Mouse (Mus musculus) mature B cell (primary cell): ENCODE data around the gene Ncdn.

Source experiments
- in situ Hi-C: fragments of 300-500 bp; cut with MboI; formaldehyde crosslinking; loops from 2 replicates; pipeline ENCODE4 v1.14.3; 2019

Gene Ncdn

GRCm38 (mm10) chr4:126752608-126753141, 563 bp downstream of the Ncdn start:
- in situ Hi-C loops, result no loop called here

GRCm38 (mm10) chr4:126752024-126752607, 1.1 kb downstream of the Ncdn start:
- in situ Hi-C loops, result no loop called here

GRCm38 (mm10) chr4:126751556-126752023, 1.6 kb downstream of the Ncdn start:
- in situ Hi-C loops, result no loop called here

GRCm38 (mm10) chr4:126750863-126751555, 2.2 kb downstream of the Ncdn start:
- in situ Hi-C loops, result no loop called here

- in situ Hi-C loops, result no loop called here
These were observed 3.1 kb downstream of the Ncdn start for GRCm38 (mm10) chr4:126750046-126750683.

DNA sequence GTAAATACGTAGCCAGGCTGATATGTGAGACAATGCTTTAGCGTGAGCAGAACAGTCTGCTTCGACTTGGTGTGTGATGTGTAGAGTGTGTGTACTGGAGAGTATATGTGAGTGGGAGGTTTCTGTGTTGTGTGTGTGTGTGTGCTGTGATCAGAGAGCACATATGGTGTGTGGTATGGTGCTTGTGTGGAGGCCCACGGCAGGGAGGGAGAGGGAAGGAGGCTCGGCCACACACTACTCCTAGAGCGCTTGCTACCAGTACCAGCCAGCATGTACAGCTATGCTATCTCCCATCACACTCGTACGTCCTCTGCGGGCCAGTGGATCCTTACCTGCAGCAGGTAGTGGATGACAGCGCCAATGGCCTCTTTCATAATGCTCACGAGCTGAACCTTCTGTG, 3.7 kb downstream of the Ncdn start:
- in situ Hi-C loops, result loop anchor here (10.0 kb wide), 1 partner anchor 195 kb away; the partner anchor contains the start of gene Clspn

DNA sequence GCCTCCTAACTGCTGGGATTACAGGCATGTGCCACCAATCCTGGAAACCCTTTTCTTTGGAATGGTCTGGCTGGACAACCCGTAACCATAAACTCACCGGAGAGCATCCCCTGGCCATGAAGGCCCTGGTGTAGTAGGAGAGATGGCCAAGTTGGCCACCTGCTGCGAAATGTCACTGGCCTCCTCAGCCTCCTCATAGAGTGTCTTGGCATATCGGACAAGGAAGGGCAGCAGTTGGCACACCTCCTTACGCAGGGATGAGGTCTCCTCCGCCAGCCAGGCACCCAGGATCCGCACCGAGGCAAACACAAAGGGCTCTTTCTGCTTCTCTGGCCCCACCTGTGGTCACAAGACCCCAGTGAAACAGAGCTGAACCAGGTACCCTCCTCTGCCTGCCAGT, 4.9 kb downstream of the Ncdn start:
- in situ Hi-C loops, result loop anchor here (10.0 kb wide), 1 partner anchor 194 kb away; the partner anchor contains the start of gene Clspn

GRCm38 (mm10) chr4:126746194-126746840, 6.9 kb downstream of the Ncdn start:
- in situ Hi-C loops, result loop anchor here (10.0 kb wide), 1 partner anchor 192 kb away; the partner anchor contains the start of gene Clspn

DNA sequence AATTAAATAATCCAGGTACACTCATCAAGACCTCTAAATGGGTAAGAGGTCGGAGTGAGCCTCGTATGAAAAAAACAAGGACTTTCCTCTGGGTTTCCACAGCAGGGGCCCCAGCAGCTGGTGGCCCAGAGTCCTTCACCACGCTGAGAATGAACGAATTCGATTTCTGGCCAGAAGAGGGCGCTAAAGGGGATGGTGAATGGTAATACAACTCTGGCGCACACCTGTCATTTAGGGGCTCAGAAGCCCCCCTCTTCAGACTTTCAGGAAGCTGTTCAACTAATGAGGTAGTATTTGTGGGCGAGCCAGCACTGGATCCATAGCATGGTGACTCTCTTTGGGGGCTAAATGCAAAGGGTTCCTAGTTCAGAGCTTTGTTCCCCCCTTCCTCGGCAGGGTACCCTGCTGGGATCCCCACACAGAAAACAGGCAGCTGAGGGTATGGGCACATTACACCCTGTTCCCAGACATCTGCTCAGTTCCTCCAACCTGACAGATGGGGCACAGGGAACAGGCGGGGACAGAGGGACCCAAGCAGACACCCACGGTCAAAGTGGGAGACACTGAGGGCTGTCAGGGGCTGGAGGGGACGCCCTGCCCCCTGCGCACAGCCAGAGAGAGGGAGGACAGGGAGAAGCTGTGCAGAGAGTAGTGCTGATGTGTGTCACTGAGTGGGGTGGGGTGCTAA, 7.6 kb downstream of the Ncdn start:
- in situ Hi-C loops, result loop anchor here (10.0 kb wide), 1 partner anchor 191 kb away; the partner anchor contains the start of gene Clspn

DNA sequence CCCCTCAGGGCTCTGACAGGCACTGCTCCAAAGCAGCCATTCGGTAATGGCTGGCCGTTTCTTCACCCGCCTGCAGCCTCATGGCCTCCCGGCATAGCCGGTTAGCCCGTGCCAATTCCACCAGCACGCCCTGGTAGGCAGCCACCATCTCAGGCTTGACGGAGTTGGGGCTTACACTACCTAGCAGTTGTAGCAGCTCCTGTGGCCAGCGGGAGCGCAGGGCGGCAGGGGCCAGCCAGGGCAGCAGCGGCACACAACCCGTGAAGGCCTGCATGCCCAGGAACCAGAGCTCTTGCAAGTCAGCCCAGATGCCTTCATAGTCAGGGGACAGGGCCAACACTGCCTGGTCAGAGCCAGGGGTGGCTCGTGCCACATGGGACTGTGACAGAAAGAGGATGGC, 8.4 kb downstream of the Ncdn start:
- in situ Hi-C loops, result loop anchor here (10.0 kb wide), 1 partner anchor 190 kb away; the partner anchor contains the start of gene Clspn

- in situ Hi-C loops, result loop anchor here (10.0 kb wide), 1 partner anchor 189 kb away; the partner anchor contains the start of gene Clspn
These were observed 9.5 kb downstream of the Ncdn start for GRCm38 (mm10) chr4:126743713-126744112.

GRCm38 (mm10) chr4:126742976-126743375, 10.3 kb downstream of the Ncdn start:
- in situ Hi-C loops, result loop anchor here (10.0 kb wide), 1 partner anchor 188 kb away; the partner anchor contains the start of gene Clspn

- in situ Hi-C loops, result loop anchor here (10.0 kb wide), 1 partner anchor 187 kb away; the partner anchor contains the start of gene Clspn
These were observed 11.8 kb downstream of the Ncdn start for GRCm38 (mm10) chr4:126741448-126741847.

GRCm38 (mm10) chr4:126739966-126740676, 13.1 kb downstream of the Ncdn start:
- in situ Hi-C loops, result loop anchor here (10.0 kb wide), 1 partner anchor 185 kb away; the partner anchor contains the start of gene Clspn

- in situ Hi-C loops, result no loop called here
These were observed 17.2 kb downstream of the Ncdn start, which contains the start of gene Tfap2e for GRCm38 (mm10) chr4:126736001-126736414. TSS of gene Tfap2e (minus strand) at chr4:126736240.

- in situ Hi-C loops, result no loop called here
These were observed 17.7 kb downstream of the Ncdn start for GRCm38 (mm10) chr4:126735382-126736000.

GRCm38 (mm10) chr4:126734700-126735381, 18.4 kb downstream of the Ncdn start:
- in situ Hi-C loops, result no loop called here

DNA sequence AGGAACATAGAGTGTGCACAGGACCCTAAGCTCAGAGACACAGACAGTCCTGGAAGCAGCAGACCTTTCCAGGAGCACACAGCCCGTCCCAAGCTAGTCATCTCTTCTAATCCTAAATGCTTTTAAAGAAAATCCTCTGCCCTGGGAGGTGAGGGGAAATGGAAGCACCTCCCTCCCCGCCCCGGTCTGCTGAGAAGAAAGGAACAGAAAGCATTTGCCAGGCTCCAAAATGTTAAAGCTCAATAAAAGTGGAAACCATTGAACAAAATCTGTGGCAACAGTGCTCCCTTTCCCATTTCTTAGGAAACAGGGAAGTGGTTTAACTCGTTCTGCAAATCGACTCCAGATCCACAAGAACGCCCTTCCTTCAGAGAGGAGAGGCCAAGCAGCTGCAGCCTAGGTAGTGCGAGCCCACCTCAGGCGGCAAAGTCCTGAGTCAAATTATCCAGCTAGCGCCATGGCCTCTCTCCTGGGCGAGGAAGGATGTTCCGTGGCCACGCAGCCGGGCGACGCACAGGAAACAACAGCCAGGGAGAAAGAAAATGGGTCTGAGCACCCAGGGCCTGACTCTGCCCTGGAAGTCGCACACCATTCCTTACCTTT, 19.1 kb downstream of the Ncdn start:
- in situ Hi-C loops, result no loop called here
